Mouse (Mus musculus) embryonic fibroblast, embryonic 13.5 days (primary cell): ENCODE data around the gene Snrnp25. TPM values are rescaled to one million over a fixed set of nuclear protein-coding genes. Genes with fewer than 3 reads are reported as not detected.

Experiments used
- H3K27ac ChIP-seq: 2 replicates; pipeline ENCODE4 v1.5.1; 2012; ENCODE audit warnings: low read length, control low read depth, inconsistent platforms; ENCODE audit not compliant: insufficient read depth
- H3K4me1 ChIP-seq: 2 replicates; pipeline ENCODE4 v1.6.1; 2011; ENCODE audit warnings: low read length; ENCODE audit not compliant: control insufficient read depth, insufficient read depth
- H3K4me3 ChIP-seq: 2 replicates; pipeline ENCODE4 v1.5.1; 2011; ENCODE audit warnings: mild to moderate bottlenecking, control low read depth, low read length; ENCODE audit not compliant: insufficient read depth
- CTCF ChIP-seq: IDR thresholded peaks from 2 replicates; pipeline ENCODE4 v1.5.1; 2011; ENCODE audit warnings: mild to moderate bottlenecking, control low read depth, low read length, moderate library complexity, borderline replicate concordance; ENCODE audit not compliant: insufficient read depth
- POLR2A ChIP-seq: IDR thresholded peaks from 2 replicates; pipeline ENCODE4 v1.6.1; 2011; ENCODE audit warnings: low read depth, mild to moderate bottlenecking, control low read depth, low read length, moderate library complexity
- polyA plus RNA-seq: library from polyadenylated mRNA; stranded (reverse); fragments of >200 nt; gene quantifications from 2 replicates; pipeline ENCODE4 v1.2.4, GENCODE M21; 2011; ENCODE audit warnings: low read depth; ENCODE audit not compliant: missing spikeins, insufficient read length

Gene Snrnp25
- polyA plus RNA-seq, 1 experiment, result 20.4 TPM

DNA sequence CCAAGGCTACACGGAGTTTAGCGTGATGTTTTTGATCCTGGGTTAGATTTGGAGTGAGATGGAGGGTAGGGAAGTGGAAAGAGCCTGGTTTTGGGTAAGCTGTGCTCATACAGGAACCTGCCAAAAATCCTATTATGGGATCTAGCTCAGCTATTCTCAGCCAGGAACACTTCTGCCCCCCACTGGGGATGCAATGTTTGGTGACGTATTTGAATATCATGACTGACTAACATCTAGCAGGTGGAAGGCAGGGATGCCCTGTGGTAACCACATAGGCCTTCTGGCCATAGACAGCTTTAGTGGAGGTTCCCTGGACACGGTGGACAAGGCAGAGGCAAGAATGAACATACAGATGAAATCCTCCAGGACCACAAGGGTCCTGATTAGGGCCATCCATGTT lies 25.0 kb downstream of the Snrnp25 start:
- H3K4me3 ChIP-seq, result no peak overlapping the region
- H3K27ac ChIP-seq, result no peak overlapping the region
- no peak for TF ChIP-seq POLR2A
- TF ChIP-seq CTCF, result no peak
- peaks cover 7% of the 10 kb centered on the region for H3K4me1 ChIP-seq

DNA sequence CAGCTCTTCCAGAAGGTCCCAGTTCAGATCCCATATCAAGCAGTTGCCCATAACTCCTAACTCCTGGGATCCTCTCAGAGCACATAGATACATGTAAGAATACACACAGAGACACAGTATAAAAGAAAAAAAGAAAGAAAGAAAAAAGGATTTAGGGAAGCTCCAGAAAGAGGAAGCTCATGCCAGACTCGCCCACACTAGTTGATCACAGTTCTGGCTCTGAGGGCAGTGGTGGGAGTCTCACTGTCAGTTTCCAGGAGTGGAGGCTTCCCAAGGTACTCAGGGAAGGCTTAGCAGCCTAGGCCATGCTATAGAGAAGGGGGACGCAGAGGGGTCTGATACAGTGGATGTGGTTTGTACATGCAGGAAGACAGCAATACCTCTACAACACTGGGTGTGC lies 25.9 kb downstream of the Snrnp25 start:
- Histone ChIP-seq H3K27ac (no peak overlapping the region), H3K4me3 (no peak overlapping the region), H3K4me1 (no peaks in the 10 kb centered on the region)
- no peak for TF ChIP-seq CTCF
- no peak for TF ChIP-seq POLR2A

DNA sequence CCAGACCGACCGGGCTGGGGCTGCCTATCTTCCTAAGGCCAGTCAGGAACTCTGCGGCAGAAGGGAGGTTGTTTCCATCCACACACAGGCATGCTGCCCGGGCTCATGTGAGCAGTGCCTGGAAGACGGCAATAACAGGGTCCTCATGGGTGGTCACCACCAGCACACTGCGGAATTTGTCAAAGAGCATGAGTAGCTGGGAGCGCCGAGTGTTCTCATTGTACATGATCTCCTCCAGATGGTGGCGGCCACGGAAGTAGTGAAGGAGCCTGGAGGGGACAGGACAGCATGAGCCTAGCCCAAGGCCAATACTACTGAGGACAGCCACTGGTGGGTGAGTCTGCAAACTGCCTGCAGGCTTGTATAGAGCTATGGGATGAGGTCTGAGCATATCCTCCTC lies 27.6 kb downstream of the Snrnp25 start:
- H3K4me3 ChIP-seq, result no peak overlapping the region
- TF ChIP-seq POLR2A (no peak), CTCF (no peak)
- no peaks in the 10 kb centered on the region for H3K4me1 ChIP-seq
- no peak overlapping the region for H3K27ac ChIP-seq

DNA sequence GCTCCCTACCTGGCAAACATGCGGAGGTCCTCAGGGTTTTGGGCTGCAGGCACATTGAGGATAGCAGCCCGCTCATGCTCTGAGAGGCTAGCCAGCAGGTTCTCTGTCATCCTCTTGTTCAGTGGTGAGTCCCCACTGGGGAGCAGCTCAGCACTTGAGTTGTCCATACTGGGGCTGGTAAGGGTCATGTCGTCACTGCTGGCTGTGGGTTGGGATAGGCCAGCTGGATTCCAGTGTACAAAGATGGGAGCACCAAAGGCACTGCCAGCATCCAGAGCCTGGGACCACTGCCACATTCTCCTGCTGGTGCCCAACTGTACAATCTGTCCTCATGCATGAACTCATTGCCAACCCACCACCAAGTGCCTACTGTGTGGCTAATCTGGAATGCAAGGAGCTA lies 28.7 kb downstream of the Snrnp25 start:
- TF ChIP-seq CTCF, result no peak
- H3K4me1 ChIP-seq, result no peaks in the 10 kb centered on the region
- no peak overlapping the region for H3K4me3 ChIP-seq
- H3K27ac ChIP-seq, result no peak overlapping the region

DNA sequence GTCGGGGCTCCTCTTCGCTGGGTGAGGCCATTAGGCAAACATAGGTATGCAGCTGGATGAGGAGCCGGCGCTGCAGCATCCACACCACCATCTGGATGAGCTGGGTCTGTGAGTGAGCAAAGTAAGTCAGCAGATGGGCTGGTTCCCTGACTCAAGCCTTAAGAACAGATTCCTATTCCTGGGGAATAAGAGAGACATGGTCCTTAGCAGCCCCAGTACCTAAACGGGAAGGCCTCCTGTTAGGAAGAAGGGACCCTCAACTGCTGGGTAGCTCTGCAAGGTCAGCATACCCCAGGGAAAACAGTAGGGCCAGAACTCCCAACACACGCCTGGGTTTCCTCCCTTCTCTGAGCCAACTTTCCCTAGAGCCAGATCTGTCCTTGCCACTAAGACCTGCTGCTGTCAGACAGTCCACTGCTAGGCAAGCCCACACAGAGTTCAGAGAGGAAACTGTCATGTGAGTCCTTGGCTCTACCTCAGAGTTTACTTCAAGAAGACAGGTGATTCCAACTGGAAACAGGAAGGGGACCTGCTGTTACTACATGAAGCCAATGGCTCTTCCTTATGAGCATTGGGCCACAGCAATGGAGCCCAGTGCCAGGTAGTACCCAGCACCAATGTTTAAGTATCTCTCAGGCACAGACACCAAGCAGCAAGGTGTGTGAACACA lies 29.7 kb downstream of the Snrnp25 start:
- no peak for TF ChIP-seq POLR2A
- no peak overlapping the region for H3K4me3 ChIP-seq
- no peak overlapping the region for H3K27ac ChIP-seq
- H3K4me1 ChIP-seq, result no peaks in the 10 kb centered on the region

DNA sequence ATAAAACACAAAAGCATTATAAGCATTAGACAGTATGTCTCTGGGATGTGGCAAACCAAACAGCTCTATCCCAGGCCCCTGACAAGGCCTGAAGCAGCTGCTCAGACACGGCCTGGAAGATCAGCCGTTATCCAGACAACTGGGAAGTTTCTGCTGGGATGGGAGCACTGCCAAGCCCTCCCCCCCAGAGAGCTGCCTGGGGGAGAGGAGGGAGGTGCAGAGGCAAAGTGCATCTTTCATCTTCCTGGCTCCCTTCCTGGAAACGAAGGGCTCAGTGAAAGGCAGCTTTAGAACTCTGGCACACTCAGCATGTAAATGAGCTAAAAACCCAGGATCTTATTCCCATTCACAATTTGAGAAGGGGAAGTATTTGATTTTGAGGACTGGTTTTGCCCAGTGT lies 30.4 kb downstream of the Snrnp25 start:
- H3K4me1 ChIP-seq, result no peaks in the 10 kb centered on the region
- TF ChIP-seq CTCF (no peak), POLR2A (no peak)
- H3K4me3 ChIP-seq, result no peak overlapping the region
- H3K27ac ChIP-seq, result no peak overlapping the region

DNA sequence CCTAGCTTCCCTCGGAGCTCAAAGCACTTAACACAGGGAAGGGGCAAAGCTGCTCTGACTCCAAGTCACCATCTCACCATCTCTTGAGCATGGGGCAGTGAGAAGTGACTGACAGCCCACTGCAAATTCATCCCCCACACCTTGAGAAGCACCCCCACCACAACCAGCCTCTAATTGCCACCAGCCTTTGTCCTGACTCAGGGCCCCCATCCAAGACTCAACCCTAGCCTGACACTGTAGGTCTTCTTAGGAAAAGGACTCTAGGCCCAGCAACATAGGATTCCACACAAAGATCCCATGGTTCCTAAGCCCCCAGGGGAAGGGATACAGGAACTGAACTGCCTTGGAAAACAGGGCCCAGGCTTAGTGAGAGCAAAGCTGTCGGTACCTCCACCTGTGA lies 30.9 kb downstream of the Snrnp25 start:
- TF ChIP-seq POLR2A (no peak), CTCF (no peak)
- Histone ChIP-seq H3K27ac (no peak overlapping the region), H3K4me1 (no peaks in the 10 kb centered on the region)

DNA sequence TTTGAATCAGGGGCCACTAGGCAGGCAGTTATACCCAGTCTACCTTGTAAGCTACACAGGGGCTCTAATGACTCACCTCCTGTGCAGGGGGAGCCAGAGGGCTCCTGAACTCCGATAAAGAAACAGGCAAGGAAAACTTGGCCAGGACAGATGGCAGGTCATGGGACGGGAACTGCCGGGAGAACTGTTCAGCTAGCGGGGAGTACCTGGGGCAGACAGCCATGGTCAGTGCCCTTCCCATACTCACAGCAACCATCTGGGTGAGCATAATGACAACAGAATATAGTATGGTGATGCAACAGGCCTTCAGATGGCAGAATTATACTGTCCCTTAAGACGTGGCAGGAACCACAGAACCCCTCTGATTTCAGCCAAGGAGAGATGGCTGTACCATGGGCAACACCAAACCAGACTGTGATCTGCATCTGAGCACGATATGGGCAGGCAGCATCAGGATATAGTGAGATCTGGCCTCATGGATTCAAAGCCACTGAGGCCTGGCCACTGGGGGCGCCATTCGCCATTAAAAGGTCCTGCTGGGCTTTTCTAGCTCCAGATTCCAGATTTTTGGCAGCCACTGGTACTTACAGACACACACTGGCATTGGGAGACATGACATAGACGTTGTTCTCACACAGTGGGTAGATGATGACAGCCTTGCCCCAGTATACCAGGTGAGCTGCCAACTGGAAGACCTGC lies 31.6 kb downstream of the Snrnp25 start:
- Histone ChIP-seq H3K27ac (no peak overlapping the region), H3K4me1 (no peaks in the 10 kb centered on the region), H3K4me3 (no peak overlapping the region)
- TF ChIP-seq POLR2A (no peak), CTCF (peak; percentile 34; the same call in 1 of the 2 replicates)

More for the DNA sequence above, 30.9 kb downstream of the Snrnp25 start:
- no peak overlapping the region for H3K4me3 ChIP-seq

DNA sequence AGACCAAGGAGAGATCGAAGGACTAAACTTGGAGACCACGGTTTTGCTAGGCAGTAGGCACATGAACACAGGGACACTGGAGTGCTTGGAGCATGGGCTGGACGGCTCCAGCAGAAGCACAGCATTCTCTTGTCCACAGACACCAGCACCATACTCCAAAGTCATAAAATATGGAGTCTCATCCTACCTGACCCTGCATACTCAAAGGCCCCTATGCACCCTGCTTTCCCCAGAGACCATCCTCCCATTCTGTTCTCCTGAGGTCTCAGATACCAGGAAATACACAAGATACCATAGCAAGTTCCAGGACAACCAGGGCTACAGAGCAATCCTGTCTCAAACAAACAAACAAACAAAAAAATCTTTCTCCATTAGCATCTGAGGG lies 32.2 kb downstream of the Snrnp25 start:
- no peaks in the 10 kb centered on the region for H3K4me1 ChIP-seq
- no peak for TF ChIP-seq CTCF
- no peak for TF ChIP-seq POLR2A
- H3K4me3 ChIP-seq, result no peak overlapping the region
- H3K27ac ChIP-seq, result no peak overlapping the region

DNA sequence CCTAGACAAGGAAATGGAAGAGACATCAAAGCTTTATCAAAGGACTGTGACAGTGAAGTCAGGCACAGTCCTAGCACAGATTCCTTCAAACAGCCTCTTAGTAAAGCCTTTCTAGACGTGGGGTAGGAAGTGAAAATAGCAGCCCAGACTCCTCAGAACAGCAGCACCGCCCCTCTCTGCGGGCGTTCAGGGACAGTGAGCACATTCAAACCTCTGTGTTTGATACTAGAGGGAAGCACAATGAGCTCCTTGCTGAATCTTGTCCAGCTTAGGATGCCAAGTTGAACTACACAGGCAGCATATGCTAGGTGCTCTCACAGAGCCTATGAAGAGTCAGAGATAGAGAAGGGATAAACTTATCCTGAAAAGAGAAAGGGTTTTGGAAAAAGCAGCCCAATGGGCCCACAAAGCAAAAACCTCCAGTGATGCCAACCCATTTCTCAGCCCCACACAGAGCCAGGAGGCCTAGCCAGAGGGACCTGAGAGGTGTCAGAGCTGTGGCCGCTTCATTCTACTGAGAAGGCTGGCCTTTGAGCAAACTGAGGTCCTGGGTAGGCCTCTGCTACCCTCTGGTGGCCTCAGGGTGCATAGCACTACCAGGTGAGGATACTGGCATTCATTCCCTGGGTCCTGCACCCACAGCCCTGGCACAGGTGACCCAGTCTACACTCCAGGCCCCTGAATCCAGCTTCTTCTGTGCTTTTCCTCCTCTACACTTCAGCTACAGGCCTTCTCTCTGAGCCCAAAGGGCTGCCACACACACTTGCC lies 33.1 kb downstream of the Snrnp25 start:
- no peak for TF ChIP-seq POLR2A
- TF ChIP-seq CTCF, result peak; percentile 94
- Histone ChIP-seq H3K27ac (no peak overlapping the region), H3K4me1 (no peaks in the 10 kb centered on the region), H3K4me3 (no peak overlapping the region)
